Mouse (Mus musculus) left cerebral cortex, postnatal 25 days (tissue): ENCODE measurements around the gene Cadm1. TPM values are rescaled to one million over a fixed set of nuclear protein-coding genes. Genes with fewer than 3 reads are reported as not detected.

Source experiments
- DNase-seq, 2 experiments: peaks; one replicate each; pipeline ENCODE4 v3.0.0; 2022; ENCODE audit warnings: low spot score in 2 of 2, mixed read lengths in 1 of 2
- intact Hi-C: fragments of 180-260 bp; cut with DNase I; formaldehyde crosslinking; loops from one replicate; pipeline ENCODE4 v1.15.1; 2025
- total RNA-seq, 2 experiments: library from RNA; stranded (reverse); gene quantifications; 2 replicates each; pipeline ENCODE4 v1.2.3; 2021

Gene Cadm1
- total RNA-seq, 2 experiments from 2014 or later: 214 to 251 TPM

DNA sequence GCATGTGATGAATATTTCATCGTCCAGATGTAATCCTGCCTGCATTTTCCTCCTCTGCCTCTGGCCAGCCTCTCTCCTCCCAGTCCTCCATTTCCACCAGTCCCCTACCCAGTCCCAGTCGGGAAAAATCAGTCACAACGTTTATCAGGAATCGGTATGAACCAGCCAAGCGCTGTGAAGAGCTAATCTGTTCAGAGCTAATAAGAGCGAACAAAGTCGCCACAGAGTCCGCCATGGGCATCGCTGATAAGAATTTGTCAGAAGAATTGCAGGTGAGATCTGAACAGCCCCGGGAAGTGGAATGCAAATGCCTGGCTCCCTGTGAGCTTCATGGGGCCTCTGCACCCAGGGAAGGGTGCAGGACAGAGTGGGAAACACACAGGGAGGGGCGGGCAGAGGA is 352.4 kb downstream of the Cadm1 start:
- intact Hi-C loops: no loop called here
- DNase-seq: no peak

GRCm38 (mm10) chr9:47891721-47892120 is 361.7 kb downstream of the Cadm1 start:
- no peak for DNase-seq
- intact Hi-C loops: no loop called here

DNA sequence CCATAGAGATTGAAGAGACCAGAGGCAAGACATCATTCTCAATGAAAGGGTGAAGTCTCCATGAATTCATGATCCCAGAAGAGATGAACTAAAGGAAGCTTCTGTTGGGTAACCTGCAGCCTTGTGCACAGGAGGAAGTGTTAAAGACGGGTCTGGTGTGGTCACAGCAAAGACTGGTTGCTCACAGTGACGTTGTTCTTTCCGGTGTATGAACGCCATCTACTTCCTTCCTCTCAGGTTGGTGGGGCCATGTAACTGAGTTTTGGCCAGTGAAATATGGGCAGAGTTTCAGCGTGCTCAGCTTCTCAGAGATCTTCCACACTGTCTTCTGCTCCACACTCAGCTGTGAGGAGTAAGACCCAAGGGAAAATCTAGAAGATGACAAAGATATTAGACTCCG is 363.0 kb downstream of the Cadm1 start:
- intact Hi-C loops: no loop called here
- no peak for DNase-seq

DNA sequence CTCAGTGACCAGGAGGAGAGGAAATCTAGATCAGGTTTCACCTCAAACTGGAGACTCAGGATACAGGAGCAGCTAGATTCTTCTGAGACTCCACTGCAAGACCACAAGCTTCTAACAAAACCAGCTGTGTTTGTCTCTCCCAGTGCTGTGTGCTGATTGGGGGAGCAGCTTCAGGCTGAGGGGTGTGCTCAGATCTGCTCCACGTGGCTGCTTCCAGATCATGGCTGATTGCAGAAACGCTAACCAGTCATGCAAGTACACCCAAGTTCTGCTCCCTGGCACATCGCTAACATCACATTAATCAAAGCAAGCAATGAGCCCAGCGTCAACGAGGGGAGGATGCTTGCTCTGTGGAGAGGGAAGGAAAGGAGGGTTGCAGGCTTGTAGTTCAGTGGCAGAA is 364.1 kb downstream of the Cadm1 start:
- no peak for DNase-seq
- intact Hi-C loops: no loop called here

- no peak for DNase-seq
Observed at GRCm38 (mm10) chr9:47894661-47895060, 364.7 kb downstream of the Cadm1 start.

DNA sequence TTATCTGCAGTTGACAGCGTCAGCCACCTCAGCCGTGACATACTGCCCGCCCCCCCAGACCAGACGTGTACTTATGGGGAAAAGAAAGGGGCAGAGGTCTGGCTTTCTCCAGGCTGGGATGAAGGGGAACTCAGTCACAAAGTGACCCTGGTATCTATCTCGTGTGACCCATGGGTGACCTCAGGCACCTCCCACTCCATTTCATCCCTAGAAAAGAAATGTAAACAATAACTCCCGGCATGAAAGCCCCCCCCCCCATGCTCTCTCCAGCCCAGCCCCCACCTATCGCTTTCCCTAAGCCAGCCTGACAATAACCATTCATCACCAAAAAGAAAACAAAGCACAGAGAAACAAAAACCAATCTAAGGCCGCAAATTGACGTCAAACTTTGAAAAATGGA is 365.1 kb downstream of the Cadm1 start:
- no peak for DNase-seq
- intact Hi-C loops: no loop called here

More at GRCm38 (mm10) chr9:47894661-47895060, 364.7 kb downstream of the Cadm1 start:
- intact Hi-C loops: no loop called here

GRCm38 (mm10) chr9:47900734-47901133 is 370.8 kb downstream of the Cadm1 start:
- no peak for DNase-seq
- intact Hi-C loops: no loop called here

- intact Hi-C loops: no loop called here
- DNase-seq: peak in 1 of 2 experiments; percentile 65
Observed at GRCm38 (mm10) chr9:47903661-47904060, 373.7 kb downstream of the Cadm1 start.

- intact Hi-C loops: no loop called here
- DNase-seq: no peak
Observed at GRCm38 (mm10) chr9:47904339-47904922, 374.5 kb downstream of the Cadm1 start.

DNA sequence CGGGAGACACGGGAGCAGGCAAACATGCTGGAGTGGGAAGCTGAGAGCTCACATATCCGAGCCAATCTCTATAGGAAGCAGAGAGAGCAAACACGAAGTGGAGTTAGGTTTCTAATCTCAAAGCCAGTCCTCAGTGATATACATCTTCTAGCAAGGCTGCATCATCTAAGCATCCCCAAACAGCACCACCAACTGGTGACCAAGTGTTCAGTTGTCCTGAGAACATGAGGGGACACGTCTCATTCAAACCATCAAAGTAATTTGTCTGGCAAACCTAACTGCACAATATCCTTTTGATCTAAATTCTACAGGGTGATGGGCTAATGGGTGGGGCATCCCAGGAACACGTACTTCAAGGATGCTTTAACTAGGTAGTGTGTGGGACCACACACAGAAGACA is 376.5 kb downstream of the Cadm1 start:
- peak in 1 of 2 experiments; percentile 14 for DNase-seq
- intact Hi-C loops: no loop called here
